Mouse (Mus musculus) brown adipose tissue, adult 24 weeks (tissue): ENCODE data around the gene Arhgef2. TPM values are rescaled to one million over a fixed set of nuclear protein-coding genes. Genes with fewer than 3 reads are reported as not detected.
A peak's percentile ranks its signal among the peaks of the same experiment; 100 is the strongest.

ENCODE experiments used
- H3K27ac ChIP-seq: fragments of 200-500 bp; replicated peaks from 2 replicates; pipeline ENCODE4 v1.5.1; 2012; ENCODE audit warnings: low read depth, mild to moderate bottlenecking, low read length
- H3K4me1 ChIP-seq: fragments of 200-500 bp; 2 replicates; pipeline ENCODE4 v1.6.1; 2012; ENCODE audit warnings: low read length, mixed read lengths; ENCODE audit not compliant: control insufficient read depth, insufficient read depth, insufficient read length
- H3K4me3 ChIP-seq: fragments of 200-500 bp; 2 replicates; pipeline ENCODE4 v1.5.1; 2012; ENCODE audit warnings: low read depth, mild to moderate bottlenecking, low read length, moderate library complexity; ENCODE audit not compliant: insufficient read depth
- polyA plus RNA-seq: library from polyadenylated mRNA; stranded (reverse); fragments of >200 nt; gene quantifications from 2 replicates; pipeline ENCODE4 v1.2.4, GENCODE M21; 2012; ENCODE audit not compliant: missing spikeins, insufficient read depth, insufficient read length

The Arhgef2 gene
- polyA plus RNA-seq, 1 experiment, result 13.7 TPM

DNA sequence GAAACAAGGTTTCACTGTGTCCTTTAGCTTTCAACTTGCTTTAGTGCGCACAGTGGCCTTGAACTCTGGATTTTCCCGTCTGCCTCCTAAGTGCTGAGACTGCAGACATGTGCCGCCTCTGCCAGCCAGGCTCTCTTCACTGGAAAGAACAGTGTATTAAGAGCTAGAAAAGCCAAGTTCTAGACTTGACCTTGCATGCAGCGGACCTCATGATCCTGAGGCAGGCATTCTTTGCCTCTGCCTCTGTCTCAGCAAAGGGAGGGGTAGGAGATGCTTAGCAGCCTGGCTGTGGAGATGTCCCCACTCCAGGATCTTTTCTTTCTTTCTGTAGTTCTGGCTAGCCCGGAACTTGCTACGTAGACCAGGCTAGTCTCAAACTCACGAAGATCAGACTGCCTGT, 903 bp upstream of the Arhgef2 start:
- Histone ChIP-seq H3K4me3 (no peak overlapping the region), H3K27ac (no peak overlapping the region), H3K4me1 (peaks cover 10% of the 10 kb centered on the region; the same call in 1 of the 2 replicates)

- peaks cover 10% of the 10 kb centered on the region; the same call in 1 of the 2 replicates for H3K4me1 ChIP-seq
- peak overlapping the region; percentile 59 for H3K4me3 ChIP-seq
- peak overlapping the region; percentile 59 for H3K27ac ChIP-seq
Observed at GRCm38 (mm10) chr3:88607065-88607757, 1.4 kb downstream of the Arhgef2 start.

DNA sequence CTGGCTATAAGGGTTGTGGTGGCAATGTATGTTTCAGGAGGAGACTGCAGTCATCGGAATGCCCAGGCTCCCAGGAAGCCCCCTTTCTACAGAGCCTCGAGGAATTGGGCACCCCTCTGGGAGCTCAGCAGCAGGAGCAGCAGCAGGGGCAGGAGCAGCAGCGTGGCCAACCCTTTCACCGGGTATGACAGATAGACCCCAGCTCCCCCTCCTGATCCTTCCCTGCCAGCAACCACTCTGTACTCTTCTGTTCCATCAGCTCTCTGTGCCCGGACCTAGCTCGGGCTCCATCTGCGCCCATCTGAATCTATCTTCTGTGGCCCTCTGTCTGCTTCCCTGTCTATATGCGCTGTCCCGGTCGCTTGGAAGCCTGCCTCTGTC, 2.0 kb downstream of the Arhgef2 start:
- H3K27ac ChIP-seq, result peak overlapping the region; percentile 59
- H3K4me3 ChIP-seq, result peak overlapping the region; percentile 59
- H3K4me1 ChIP-seq, result peaks cover 10% of the 10 kb centered on the region; the same call in 1 of the 2 replicates

DNA sequence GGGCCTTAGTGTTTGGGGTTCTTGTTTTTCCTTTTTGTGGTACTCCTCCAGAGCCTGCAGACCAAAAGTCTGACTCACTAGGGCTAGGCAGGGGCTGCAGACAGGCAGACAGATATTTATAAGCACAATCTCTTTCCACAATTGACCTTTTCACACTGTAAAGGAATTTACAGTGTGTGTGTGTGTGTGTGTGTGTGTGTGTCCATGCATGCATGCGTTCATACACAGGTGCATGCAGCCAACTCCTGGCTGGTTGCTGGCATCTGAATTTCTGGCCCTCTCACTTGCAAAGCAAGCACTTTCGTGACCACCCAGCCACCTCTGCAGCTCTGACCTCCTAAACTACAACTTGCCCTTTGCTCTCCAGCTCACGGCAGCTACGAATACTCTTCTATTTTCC, 3.3 kb downstream of the Arhgef2 start:
- peak overlapping the region; percentile 29; the same call in 1 of the 2 replicates for H3K27ac ChIP-seq

DNA sequence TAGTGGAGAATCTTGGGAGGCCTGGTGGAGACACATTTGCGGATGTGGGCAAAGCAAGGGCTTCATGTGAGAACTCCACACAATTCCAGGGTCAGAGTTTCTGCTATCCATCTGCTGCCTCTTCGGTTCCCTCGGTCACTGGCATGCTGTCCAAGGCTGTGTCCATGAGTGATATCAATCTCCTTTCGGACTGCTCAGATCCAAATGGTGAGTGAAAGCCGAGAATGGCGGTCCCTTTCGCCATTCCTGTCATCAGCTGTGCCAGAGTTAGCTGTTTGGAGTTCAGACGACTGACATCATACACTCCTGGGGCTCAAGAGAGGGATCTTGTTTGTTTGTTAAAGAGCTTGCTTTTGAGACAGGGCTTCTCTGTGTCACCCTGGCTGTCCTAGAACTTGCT, 8.7 kb downstream of the Arhgef2 start:
- Histone ChIP-seq H3K4me1 (peaks cover 22% of the 10 kb centered on the region), H3K27ac (no peak overlapping the region), H3K4me3 (no peak overlapping the region)

More for the DNA sequence above, 3.3 kb downstream of the Arhgef2 start:
- H3K4me1 ChIP-seq, result peaks cover 10% of the 10 kb centered on the region; the same call in 1 of the 2 replicates
- H3K4me3 ChIP-seq, result no peak overlapping the region

GRCm38 (mm10) chr3:88615117-88615516, 9.4 kb downstream of the Arhgef2 start:
- peaks cover 26% of the 10 kb centered on the region for H3K4me1 ChIP-seq
- H3K27ac ChIP-seq, result peak overlapping the region; percentile 26; the same call in 1 of the 2 replicates
- H3K4me3 ChIP-seq, result no peak overlapping the region

- Histone ChIP-seq H3K4me1 (peaks cover 26% of the 10 kb centered on the region), H3K27ac (peak overlapping the region; percentile 91), H3K4me3 (peak overlapping the region; percentile 62)
Observed at GRCm38 (mm10) chr3:88615902-88616391, 10.2 kb downstream of the Arhgef2 start.

GRCm38 (mm10) chr3:88616951-88617500, 11.3 kb downstream of the Arhgef2 start:
- Histone ChIP-seq H3K4me1 (peaks cover 26% of the 10 kb centered on the region), H3K27ac (peak overlapping the region; percentile 91), H3K4me3 (peak overlapping the region; percentile 62)

DNA sequence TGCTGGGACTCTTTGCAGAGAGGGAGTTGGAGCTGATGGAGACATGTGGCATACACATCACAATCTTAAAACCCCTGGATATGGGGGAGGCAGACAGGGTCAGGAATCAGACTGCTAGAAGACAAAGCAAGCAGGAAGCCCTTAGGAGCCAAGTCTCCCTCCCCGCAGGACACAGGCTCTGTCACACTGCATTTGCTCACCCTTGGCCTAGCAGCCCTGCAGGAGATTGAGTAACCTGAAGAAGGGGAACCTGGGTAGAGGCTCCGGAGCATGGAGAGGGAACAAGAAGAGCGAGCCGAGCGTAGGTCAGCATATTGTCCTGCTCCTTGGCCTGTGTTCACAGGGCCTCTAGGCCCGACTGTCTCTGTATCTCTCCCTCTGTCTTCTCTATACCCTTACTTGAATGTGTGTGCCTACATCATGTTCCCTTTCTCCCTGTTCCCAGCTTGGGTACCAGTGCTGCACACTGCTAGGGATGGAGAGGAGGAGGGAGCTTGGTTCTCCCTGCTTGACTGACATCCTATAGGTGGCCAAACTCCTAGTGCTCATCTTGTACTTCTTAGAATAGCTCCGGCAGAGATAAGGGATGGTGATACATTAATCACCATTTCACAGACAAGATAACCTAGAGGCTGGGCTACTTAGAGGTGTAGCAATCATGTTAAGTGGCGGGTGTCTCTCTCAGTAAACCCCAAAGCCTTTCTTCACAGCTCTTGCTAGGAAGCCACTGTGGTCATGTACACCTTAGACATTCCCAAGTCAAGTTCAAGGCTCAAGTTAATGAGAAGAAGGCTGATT, 12.5 kb downstream of the Arhgef2 start:
- peak overlapping the region; percentile 65 for H3K27ac ChIP-seq
- peaks cover 26% of the 10 kb centered on the region for H3K4me1 ChIP-seq
- peak overlapping the region; percentile 40 for H3K4me3 ChIP-seq

DNA sequence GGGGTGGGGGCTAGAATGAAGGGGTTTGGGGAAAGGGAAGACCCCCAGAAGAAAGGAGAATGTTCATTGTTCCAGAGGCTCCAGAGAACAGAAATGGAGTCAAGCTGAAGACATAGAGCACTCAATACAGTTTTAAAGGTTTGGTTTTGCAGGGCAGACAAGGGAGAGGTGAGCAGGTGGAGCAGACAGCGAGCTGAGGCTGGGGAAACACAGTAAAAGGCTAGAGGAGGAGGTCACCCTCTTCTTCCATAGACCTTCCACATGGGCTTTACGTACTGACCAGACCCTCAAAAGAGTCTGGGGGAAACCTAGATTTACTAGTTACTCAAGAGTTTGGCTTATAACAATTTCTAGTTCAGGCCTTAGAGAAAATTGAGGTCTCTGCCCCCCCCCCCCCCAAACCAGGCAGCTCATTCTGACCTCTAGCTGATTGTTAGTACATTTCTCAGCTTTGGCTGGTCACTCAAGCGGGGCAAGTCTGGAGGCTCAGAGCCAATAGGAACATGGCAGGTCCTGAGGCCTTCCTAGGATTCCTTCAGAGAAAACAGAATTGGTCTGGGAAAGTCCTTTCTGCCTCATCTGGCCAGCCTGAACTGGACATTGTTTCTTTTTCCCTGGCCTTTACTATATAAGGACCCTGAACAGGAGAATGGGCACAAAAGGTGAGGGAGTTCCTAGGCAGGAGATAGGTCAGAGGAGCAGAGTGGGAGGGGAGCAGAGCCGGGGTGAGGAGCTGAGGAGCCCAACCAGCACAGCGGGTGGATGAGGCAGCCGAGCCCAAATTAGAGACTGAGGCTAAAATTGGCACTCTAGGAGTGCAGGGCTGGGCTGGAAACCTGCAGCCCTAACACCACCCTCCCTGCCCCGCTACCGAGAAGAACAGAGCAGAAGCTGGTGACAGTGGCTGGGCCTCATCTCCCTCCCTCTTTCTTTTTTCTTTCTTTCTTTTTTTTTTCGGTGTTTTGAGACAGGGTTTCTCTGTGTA, 13.6 kb downstream of the Arhgef2 start:
- H3K4me1 ChIP-seq, result peaks cover 34% of the 10 kb centered on the region
- peak overlapping the region; percentile 61 for H3K27ac ChIP-seq
- H3K4me3 ChIP-seq, result peak overlapping the region; percentile 19

DNA sequence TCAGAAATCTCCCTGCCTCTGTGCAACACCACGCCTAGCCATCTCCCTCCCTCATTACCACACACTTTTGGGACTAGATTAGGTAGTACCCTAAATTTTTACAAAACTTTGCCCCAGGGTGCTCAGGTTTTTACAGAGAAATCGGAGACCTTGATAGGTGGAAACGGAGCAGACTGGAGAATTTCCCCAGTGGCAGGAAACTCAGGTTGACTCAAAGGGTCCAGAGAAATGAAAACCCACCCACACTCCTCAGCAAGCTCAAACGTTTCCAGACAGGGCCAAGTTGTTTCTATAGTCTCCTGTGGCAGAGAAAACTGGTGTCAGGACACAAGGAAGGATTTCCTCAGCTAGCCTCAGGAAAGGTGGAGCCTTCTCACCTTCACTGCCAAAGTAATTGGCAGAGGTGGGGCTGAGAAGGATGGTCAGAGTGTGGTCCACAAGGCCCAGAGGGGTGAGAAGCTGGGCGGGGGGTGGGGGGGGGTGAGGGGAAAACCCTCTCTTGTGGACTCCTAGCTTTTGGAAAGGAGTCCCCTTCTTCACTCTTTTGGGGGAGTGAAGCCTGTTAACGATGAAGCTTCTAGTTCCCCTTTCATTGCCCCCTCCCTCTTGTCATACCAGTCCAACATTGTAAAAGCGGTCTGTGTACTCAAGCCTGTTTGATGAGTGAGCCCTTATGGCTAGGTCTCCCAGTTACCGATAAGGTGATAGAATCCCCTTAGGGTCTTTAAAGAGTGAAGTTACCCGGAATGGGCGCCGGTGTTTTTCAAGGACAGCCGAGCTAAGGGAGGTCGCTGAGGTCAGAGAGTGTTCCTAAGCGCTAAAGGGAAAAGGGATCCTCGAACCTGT, 14.6 kb downstream of the Arhgef2 start:
- Histone ChIP-seq H3K4me1 (peaks cover 39% of the 10 kb centered on the region), H3K4me3 (peak overlapping the region; percentile 88), H3K27ac (peak overlapping the region; percentile 93)

DNA sequence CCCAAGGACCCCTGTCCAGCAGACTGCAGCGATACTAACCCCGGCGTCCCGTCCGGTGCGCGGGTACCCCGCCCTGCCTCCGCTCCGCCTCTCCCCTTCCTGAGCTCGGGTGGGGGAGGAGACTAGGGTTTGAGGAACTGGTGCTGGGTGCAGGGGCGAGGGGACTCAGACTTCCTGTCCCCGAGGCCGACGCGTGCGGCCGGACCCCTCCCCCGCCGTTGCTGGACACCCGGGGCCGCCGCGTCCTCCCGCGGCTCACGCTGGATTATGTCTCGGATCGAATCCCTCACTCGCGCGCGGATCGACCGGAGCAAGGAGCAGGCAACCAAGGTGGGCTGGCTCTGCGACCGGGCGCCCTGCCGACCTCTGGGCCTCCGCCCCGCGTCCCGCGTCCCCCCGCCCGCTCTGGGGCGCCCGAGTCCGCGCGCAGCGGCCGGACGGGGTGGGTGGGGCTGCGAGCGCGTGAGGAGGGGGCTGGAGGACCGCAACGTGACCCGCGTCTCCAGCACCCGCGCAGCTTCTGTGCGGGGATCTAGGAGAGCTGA, 15.3 kb downstream of the Arhgef2 start:
- Histone ChIP-seq H3K4me1 (peaks cover 39% of the 10 kb centered on the region), H3K27ac (peak overlapping the region; percentile 96), H3K4me3 (peak overlapping the region; percentile 88)

GRCm38 (mm10) chr3:88621537-88622112, 15.9 kb downstream of the Arhgef2 start:
- Histone ChIP-seq H3K4me3 (peak overlapping the region; percentile 88), H3K4me1 (peaks cover 41% of the 10 kb centered on the region)

More at GRCm38 (mm10) chr3:88621537-88622112, 15.9 kb downstream of the Arhgef2 start:
- peak overlapping the region; percentile 98 for H3K27ac ChIP-seq
